Mouse (Mus musculus) hindbrain, embryonic 14.5 days (tissue): ENCODE measurements at regions not wholly inside any gene's neighbourhood (a gene's known extent, or its start where the extent isn't known, plus 50 kb on each side); places are given as distances from the start of the nearest gene placed in this dataset.

Experiments used
- ATAC-seq: fragments of 200-750 bp; cut with Nextera tagmentation; 2 replicates; pipeline ENCODE4 v1.8.0; 2017; ENCODE audit warnings: moderate number of reproducible peaks, mild to moderate bottlenecking, moderate TSS enrichment, moderate library complexity; ENCODE audit not compliant: low FRiP score
- DNase-seq: peaks from one replicate; pipeline ENCODE4 v3.0.0-alpha.2; 2015; ENCODE audit warnings: low spot score
- H3K27ac ChIP-seq: fragments of 300-500 bp; sonication (generic); 2 replicates; pipeline ENCODE4 v1.5.1; 2014; ENCODE audit warnings: mild to moderate bottlenecking, moderate library complexity
- H3K27me3 ChIP-seq: fragments of 300-500 bp; sonication (generic); 2 replicates; pipeline ENCODE4 v1.6.1; 2014; ENCODE audit warnings: mild to moderate bottlenecking, low read length, mixed read lengths; ENCODE audit not compliant: control insufficient read depth, insufficient read depth
- H3K36me3 ChIP-seq: fragments of 300-500 bp; sonication (generic); replicated peaks from 2 replicates; pipeline ENCODE4 v1.6.1; 2014; ENCODE audit not compliant: control insufficient read depth, insufficient read depth
- H3K4me1 ChIP-seq: fragments of 300-500 bp; sonication (generic); replicated peaks from 2 replicates; pipeline ENCODE4 v1.6.1; 2014; ENCODE audit warnings: antibody characterized with exemption, low read length, mixed read lengths; ENCODE audit not compliant: control insufficient read depth, insufficient read depth
- H3K4me2 ChIP-seq: fragments of 300-500 bp; sonication (generic); replicated peaks from 2 replicates; pipeline ENCODE4 v1.6.1; 2014; ENCODE audit warnings: mild to moderate bottlenecking, moderate library complexity
- H3K4me3 ChIP-seq: fragments of 300-500 bp; sonication (generic); replicated peaks from 2 replicates; pipeline ENCODE4 v1.5.1; 2014; ENCODE audit warnings: mild to moderate bottlenecking, low read length
- H3K9ac ChIP-seq: fragments of 300-500 bp; sonication (generic); 2 replicates; pipeline ENCODE4 v1.6.1; 2014
- H3K9me3 ChIP-seq: fragments of 300-500 bp; sonication (generic); 2 replicates; pipeline ENCODE4 v1.6.1; 2016; ENCODE audit warnings: low read length; ENCODE audit not compliant: control insufficient read depth
- WGBS: fragments of 180-500 bp; shearing (Covaris S2); extraction: QIAGEN DNeasy Blood & Tissue Kit; methylation state at CpG from one replicate; pipeline ENCODE4 v1.1.7; 2014; 5-methylcytosine and 5-hydroxymethylcytosine counted together

DNA sequence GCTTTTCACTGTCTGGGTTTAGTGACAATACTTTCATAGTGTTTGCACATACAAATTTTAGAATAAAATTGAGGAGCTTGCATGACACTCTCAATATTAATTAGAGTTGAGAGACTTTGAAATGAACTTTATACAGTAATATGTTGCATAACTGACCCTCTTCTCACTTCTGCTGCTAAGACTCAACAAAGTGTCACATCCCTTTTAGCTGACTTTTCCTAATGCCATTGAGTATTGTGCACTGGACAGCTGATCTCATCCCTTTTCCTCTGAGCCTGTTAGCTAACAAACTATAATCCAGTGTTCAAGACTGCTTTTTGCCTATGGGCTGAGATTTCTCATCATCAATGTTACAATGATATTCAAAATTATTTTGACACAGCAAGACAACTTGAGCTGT lies 113.8 kb downstream of the P2ry1 start:
- no peaks in the 10 kb centered on the region for H3K27me3 ChIP-seq
- DNase-seq: no peak
- no peak overlapping the region for H3K27ac ChIP-seq
- ATAC-seq: no peak
- no peaks in the 10 kb centered on the region for H3K4me1 ChIP-seq
- no peaks in the 10 kb centered on the region for H3K36me3 ChIP-seq
- H3K4me3 ChIP-seq: no peak overlapping the region
- H3K4me2 ChIP-seq: no peak overlapping the region
- no peaks in the 10 kb centered on the region for H3K9me3 ChIP-seq
- no peak overlapping the region for H3K9ac ChIP-seq

DNA sequence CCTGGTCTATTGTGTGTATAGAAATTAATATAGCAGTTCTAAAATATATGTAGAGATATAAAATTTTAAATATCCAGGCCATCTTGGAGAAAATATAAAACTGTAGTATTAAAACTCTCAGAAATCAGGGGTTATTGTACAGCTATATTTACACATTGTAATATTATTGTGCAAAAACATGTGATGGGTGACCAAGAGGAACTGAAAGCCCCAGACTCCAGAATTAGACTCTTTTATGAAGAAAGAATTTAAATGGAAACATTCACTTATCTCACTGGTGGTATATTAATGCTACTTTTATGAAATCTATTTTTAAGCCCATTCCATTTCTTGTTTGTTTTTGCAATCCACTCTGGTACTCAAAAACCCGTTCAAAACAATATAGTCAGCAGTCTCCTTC lies 130.5 kb downstream of the P2ry1 start:
- Histone ChIP-seq H3K27me3 (no peaks in the 10 kb centered on the region), H3K4me1 (no peaks in the 10 kb centered on the region), H3K36me3 (no peaks in the 10 kb centered on the region), H3K4me2 (no peak overlapping the region), H3K9me3 (no peaks in the 10 kb centered on the region), H3K9ac (no peak overlapping the region), H3K27ac (no peak overlapping the region), H3K4me3 (no peak overlapping the region)
- DNase-seq (no peak), ATAC-seq (no peak)
- 56% methylated on average over 1 of the region's 1 CpGs for WGBS

DNA sequence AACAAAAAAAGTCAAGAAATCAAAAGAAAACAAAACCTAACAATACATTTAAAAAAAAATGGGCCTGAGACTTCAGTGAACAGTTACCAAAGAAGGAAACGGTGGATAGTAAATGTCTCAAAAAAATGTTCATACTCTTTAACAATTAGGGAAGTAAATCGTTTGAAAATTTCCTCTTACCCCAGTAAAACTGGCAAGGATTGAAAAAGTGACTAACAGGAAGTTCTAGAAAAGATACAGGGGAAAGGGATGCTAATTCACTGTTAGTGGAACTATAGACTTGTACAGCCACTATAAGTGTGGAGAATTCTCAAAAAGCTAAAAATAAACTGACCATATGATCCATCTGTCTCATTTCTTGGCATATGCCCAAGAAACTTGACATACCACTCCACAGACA lies 151.5 kb downstream of the P2ry1 start:
- 92% methylated on average over 2 of the region's 2 CpGs for WGBS
- Histone ChIP-seq H3K27me3 (no peaks in the 10 kb centered on the region), H3K9ac (no peak overlapping the region), H3K36me3 (no peaks in the 10 kb centered on the region), H3K4me3 (no peak overlapping the region), H3K4me1 (no peaks in the 10 kb centered on the region), H3K27ac (no peak overlapping the region), H3K9me3 (no peaks in the 10 kb centered on the region), H3K4me2 (no peak overlapping the region)
- DNase-seq (no peak), ATAC-seq (no peak)

GRCm38 (mm10) chr3:61159811-61160210 lies 157.2 kb downstream of the P2ry1 start:
- WGBS: 80% methylated on average over 4 of the region's 4 CpGs
- Histone ChIP-seq H3K4me1 (no peaks in the 10 kb centered on the region), H3K4me2 (no peak overlapping the region), H3K27ac (no peak overlapping the region), H3K4me3 (no peak overlapping the region), H3K9me3 (no peaks in the 10 kb centered on the region), H3K9ac (no peak overlapping the region), H3K36me3 (no peaks in the 10 kb centered on the region), H3K27me3 (no peaks in the 10 kb centered on the region)
- DNase-seq (no peak), ATAC-seq (no peak)

- H3K4me2 ChIP-seq: no peak overlapping the region
- H3K36me3 ChIP-seq: no peaks in the 10 kb centered on the region
- no peaks in the 10 kb centered on the region for H3K27me3 ChIP-seq
- no peak overlapping the region for H3K27ac ChIP-seq
- ATAC-seq (no peak), DNase-seq (no peak)
- no peak overlapping the region for H3K9ac ChIP-seq
- no peaks in the 10 kb centered on the region for H3K4me1 ChIP-seq
- no peak overlapping the region for H3K4me3 ChIP-seq
- H3K9me3 ChIP-seq: no peaks in the 10 kb centered on the region
Observed at GRCm38 (mm10) chr3:61161384-61161783, 158.8 kb downstream of the P2ry1 start.

- peak; percentile 38 for DNase-seq
- 6% methylated on average over 1 of the region's 1 CpGs for WGBS
Observed at GRCm38 (mm10) chr3:61185789-61186188, 175.6 kb upstream of the Rap2b start.

DNA sequence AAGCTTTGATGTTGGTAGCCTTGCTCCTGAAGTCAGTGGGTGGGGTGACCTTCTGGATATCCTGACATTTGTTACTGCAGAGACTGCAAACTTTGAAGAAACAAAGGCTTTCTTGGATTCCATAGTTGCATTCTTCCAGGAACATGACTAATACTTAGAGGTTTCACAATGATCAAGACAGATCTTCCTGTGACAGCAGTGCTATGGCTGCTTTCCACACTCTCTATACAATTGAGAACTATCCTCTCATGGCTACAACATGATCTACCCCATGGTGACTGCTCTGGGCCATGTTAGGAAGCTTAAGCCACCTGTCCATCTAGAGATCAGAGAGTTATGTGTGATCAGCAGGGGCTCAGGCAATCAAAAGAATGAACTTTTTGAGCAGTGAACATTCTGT lies 172.8 kb upstream of the Rap2b start:
- H3K4me2 ChIP-seq: no peak overlapping the region
- ATAC-seq (no peak), DNase-seq (no peak)
- H3K36me3 ChIP-seq: no peaks in the 10 kb centered on the region
- no peak overlapping the region for H3K27ac ChIP-seq
- H3K4me3 ChIP-seq: no peak overlapping the region
- no peaks in the 10 kb centered on the region for H3K27me3 ChIP-seq
- H3K9me3 ChIP-seq: no peaks in the 10 kb centered on the region
- H3K4me1 ChIP-seq: no peaks in the 10 kb centered on the region
- no peak overlapping the region for H3K9ac ChIP-seq

More at GRCm38 (mm10) chr3:61185789-61186188, 175.6 kb upstream of the Rap2b start:
- ATAC-seq: no peak
- H3K4me1 ChIP-seq: no peaks in the 10 kb centered on the region
- H3K4me3 ChIP-seq: no peak overlapping the region
- H3K4me2 ChIP-seq: no peak overlapping the region
- H3K36me3 ChIP-seq: no peaks in the 10 kb centered on the region
- H3K27me3 ChIP-seq: no peaks in the 10 kb centered on the region
- no peaks in the 10 kb centered on the region for H3K9me3 ChIP-seq
- no peak overlapping the region for H3K27ac ChIP-seq
- no peak overlapping the region for H3K9ac ChIP-seq

DNA sequence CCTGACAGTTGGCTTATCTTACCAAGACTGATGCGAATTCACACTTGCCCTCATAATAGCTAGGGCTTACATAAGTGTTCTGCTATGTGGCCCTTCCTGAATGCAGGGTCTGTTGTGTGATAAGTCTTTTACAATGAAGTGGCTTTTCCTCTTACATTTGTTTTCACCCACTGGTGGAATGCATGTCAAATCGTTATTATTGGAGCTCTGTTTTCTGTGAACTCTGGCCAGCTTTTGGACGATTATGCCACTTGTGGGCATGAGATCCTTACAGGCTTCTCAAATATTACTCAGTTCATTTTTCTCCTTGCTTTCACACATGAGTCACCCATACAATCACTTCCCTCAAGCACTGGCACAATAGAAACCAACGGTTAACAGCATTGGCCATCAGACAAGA lies 144.9 kb upstream of the Rap2b start:
- H3K9me3 ChIP-seq: no peaks in the 10 kb centered on the region
- H3K27ac ChIP-seq: no peak overlapping the region
- DNase-seq (no peak), ATAC-seq (no peak)
- no peaks in the 10 kb centered on the region for H3K27me3 ChIP-seq
- H3K9ac ChIP-seq: no peak overlapping the region
- WGBS: 54% methylated on average over 4 of the region's 4 CpGs
- H3K4me1 ChIP-seq: no peaks in the 10 kb centered on the region
- H3K4me3 ChIP-seq: no peak overlapping the region
- H3K36me3 ChIP-seq: no peaks in the 10 kb centered on the region
- no peak overlapping the region for H3K4me2 ChIP-seq

DNA sequence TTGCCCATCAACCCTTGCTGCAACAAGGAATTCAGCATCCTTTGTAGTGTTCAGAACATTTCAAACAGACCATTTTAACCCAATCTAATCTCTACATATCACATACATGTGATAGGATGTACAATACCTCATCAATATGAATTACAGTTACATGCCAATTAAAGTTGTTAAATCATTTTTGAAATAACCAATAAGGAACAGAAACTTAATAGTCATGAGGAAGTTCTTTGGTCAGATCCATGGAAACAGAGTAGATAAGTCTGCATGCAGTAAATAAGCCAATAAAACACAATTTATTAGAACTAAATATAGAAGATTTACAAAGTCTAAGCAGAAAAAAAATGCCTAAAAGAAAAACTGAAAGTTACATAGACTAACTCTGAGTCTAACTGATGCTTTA lies 136.9 kb upstream of the Rap2b start:
- H3K4me1 ChIP-seq: no peaks in the 10 kb centered on the region
- no peak overlapping the region for H3K4me3 ChIP-seq
- H3K9ac ChIP-seq: no peak overlapping the region
- H3K27me3 ChIP-seq: no peaks in the 10 kb centered on the region
- H3K9me3 ChIP-seq: no peaks in the 10 kb centered on the region
- ATAC-seq (no peak), DNase-seq (no peak)
- no peak overlapping the region for H3K4me2 ChIP-seq
- H3K36me3 ChIP-seq: no peaks in the 10 kb centered on the region
- H3K27ac ChIP-seq: no peak overlapping the region

- ATAC-seq: no peak
- DNase-seq: no peak
- Histone ChIP-seq H3K4me1 (no peaks in the 10 kb centered on the region), H3K36me3 (no peaks in the 10 kb centered on the region), H3K4me3 (no peak overlapping the region), H3K27me3 (no peaks in the 10 kb centered on the region), H3K27ac (no peak overlapping the region), H3K4me2 (no peak overlapping the region), H3K9me3 (no peaks in the 10 kb centered on the region), H3K9ac (no peak overlapping the region)
Observed at GRCm38 (mm10) chr3:61225054-61225453, 136.4 kb upstream of the Rap2b start.
